Mouse (Mus musculus) heart, adult 11 months (tissue): ENCODE results near the gene Olfr1249.
"Not testable (repeated sequence)": the region's sequence is repeated elsewhere in the genome, so short reads cannot be mapped to it uniquely, and the experiment has no call there.

ENCODE experiments used
- DNase-seq: peaks from one replicate; pipeline ENCODE4 v3.0.0; 2022

Olfr1249 gene

DNA sequence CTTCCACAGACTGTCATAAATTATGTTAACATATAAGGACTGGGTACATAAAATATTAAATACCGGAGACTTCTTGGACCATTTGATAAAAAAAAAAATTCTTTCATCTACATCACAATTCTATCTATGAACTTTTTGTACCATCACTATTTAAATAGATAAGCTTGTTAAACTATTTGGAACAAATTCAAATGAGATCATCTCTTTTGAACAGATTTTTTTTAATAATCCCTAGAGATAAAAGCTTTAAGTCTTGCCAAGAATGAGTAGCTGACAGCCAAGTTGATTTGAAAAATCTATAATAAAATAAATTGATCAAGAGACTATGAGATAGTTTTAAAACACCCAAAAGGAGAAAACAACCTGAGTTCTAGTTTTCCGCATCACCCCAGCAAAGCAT lies at the start of gene Olfr1249:
TSS of gene Olfr1249 (minus strand) at position 101 of the 400 bp plus-strand sequence.
- DNase-seq: no peak

DNA sequence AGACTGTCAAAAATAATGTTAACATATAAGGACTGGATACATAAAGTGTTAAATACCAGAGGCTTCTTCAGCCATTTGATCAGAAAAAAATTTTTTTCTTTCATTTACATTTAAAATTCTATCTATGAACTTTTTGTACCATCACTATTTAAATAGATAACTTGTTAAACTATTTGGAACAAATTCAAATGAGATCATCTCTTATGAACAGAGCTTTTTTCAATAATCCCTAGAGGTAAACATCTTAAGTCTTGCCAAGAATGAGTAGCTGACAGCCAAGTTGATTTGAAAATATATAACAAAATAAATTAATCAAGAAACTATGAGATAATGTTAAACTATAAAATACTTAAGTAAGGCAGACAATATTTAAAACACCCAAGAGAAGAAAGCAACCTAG lies 37.1 kb upstream of the Olfr1249 start, which contains the start of gene Olfr1251:
TSS of gene Olfr1251 (minus strand) at position 101 of the 400 bp plus-strand sequence.
- DNase-seq: no peak

DNA sequence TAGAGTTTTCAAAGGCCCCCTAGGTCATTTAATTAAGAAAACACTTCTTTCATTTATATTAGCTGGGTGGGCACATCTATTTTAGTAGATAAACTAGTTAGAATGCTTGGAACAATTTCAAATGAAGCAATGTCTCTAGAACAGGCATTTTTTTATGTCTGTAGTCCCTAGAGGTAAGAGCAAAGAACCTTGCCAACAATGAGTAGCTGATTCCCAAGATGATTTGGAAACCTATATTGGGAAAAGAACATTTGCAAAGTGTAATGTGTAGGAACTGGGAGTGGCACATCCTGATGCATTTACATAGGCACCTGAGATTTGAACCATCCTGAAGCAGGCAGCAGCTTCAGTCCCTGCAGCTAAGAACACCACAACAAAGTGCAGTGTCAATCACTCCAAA lies 26.6 kb upstream of the Olfr1249 start, which contains the start of gene Olfr1250:
TSS of gene Olfr1250 (minus strand) at position 101 of the 400 bp plus-strand sequence.
- no peak for DNase-seq

DNA sequence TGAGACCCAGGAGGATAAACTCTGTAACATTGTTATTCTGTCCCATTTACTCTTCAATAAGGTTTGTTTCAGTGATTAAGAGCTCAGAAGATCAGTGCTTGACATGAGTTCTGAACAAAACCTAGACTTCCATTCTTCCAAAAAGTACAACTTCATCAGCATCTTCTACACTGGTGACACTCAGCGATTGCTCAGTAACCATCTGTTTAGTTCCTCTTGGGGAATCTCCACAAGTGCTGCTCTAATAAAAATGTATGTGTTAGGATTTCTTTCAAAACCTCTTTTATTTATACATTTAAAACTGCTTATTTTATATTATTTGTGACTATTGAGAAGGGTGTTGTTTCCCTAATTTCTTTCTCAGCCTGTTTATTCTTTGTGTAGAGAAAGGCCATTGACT lies 16.6 kb downstream of the Olfr1249 start, which contains the start of gene Olfr1248:
TSS of gene Olfr1248 (minus strand) at position 101 of the 400 bp plus-strand sequence.
- not testable (repeated sequence) for DNase-seq

DNA sequence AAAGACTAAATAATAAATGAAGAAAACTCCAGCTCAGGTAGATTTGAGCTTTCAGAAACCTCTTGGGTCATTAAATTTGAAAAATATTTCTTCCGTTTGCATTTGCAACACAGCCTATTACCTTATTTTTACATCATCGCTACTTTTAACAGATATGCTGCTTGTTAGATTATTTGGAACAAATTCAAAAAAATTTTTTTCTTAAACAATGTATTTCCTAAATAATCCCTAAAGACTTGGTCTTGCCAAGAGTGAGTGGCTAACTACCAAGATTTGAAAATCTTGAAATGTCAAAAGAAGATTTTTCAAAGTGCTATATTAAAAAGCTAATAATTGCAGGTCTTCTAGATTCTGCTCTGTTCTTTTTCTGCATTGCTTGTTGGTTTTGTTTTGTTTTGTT lies 20.8 kb downstream of the Olfr1249 start, which contains the start of gene Olfr1247:
TSS of gene Olfr1247 (minus strand) at position 101 of the 400 bp plus-strand sequence.
- no peak for DNase-seq

DNA sequence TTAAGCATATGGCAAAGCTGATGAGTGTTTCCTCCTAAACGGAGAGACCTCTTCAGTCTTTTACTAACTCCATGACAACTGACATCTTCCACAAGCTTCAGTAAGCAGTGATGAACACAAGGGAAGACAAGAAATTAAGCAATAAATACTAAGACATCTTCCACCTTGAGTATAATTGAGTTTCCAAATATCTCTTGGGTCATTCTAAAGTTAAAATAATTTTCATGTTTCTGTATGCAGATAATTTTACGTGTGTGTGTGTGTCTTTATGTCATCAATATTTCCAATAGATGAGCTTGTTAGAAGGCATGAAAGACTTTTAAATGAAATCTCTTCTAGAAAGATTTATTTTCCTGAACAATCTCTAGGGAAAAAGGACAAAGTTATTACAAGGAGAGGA lies 41.7 kb downstream of the Olfr1249 start, which contains the start of gene Olfr1246:
TSS of gene Olfr1246 (minus strand) at position 101 of the 400 bp plus-strand sequence.
- no peak for DNase-seq
